Mouse (Mus musculus) liver, postnatal 0 days (tissue): ENCODE data around the gene Tiam1.

Source experiments
- CTCF ChIP-seq: sonication (generic); IDR thresholded peaks from 2 replicates; pipeline ENCODE4 v1.5.1; 2016; ENCODE audit warnings: antibody characterized with exemption, low read depth
- EP300 ChIP-seq: IDR thresholded peaks from 2 replicates; pipeline ENCODE4 v1.6.1; 2016; ENCODE audit warnings: antibody characterized with exemption, low read depth, mild to moderate bottlenecking

- TF ChIP-seq EP300, result no peak
- TF ChIP-seq CTCF, result no peak
These were observed 56.3 kb downstream of the Tiam1 start for GRCm38 (mm10) chr16:90087256-90087655.
